Mouse (Mus musculus): ENCODE results near the gene As3mt.

GRCm38 (mm10) chr19:46726142-46726541 lies 18.9 kb downstream of the As3mt start:
- TF ChIP-seq CTCF (IDR thresholded peaks at IDR 0.05; ENCODE audit: control insufficient read depth, insufficient read depth, low read length) (no peak), POLR2A (IDR thresholded peaks at IDR 0.05; ENCODE audit: borderline replicate concordance, control insufficient read depth, low read depth, low read length) (no peak)
